Mouse (Mus musculus) neural tube, embryonic 11.5 days (tissue): Measurements from ENCODE around the gene Cadps2. TPM values are rescaled to one million over a fixed set of nuclear protein-coding genes. Genes with fewer than 3 reads are reported as not detected.
A peak's percentile ranks its signal among the peaks of the same experiment; 100 is the strongest.

ENCODE experiments used
- ATAC-seq: fragments of 200-750 bp; cut with Nextera tagmentation; 2 replicates; pipeline ENCODE4 v1.8.0; 2017; ENCODE audit warnings: moderate number of reproducible peaks, mild to moderate bottlenecking, moderate TSS enrichment, moderate library complexity; ENCODE audit not compliant: insufficient read depth, low FRiP score, low TSS enrichment
- DNase-seq: peaks from one replicate; pipeline ENCODE4 v3.0.0-alpha.2; 2015; ENCODE audit warnings: low spot score
- H3K27ac ChIP-seq: fragments of 300-500 bp; sonication (generic); 2 replicates; pipeline ENCODE4 v1.5.1; 2014; ENCODE audit warnings: low read depth, mild to moderate bottlenecking, low read length
- H3K27me3 ChIP-seq: fragments of 300-500 bp; sonication (generic); 2 replicates; pipeline ENCODE4 v1.6.1; 2014; ENCODE audit warnings: mild to moderate bottlenecking, low read length, mixed read lengths; ENCODE audit not compliant: control insufficient read depth, insufficient read depth
- H3K36me3 ChIP-seq: fragments of 300-500 bp; sonication (generic); 2 replicates; pipeline ENCODE4 v1.6.1; 2014; ENCODE audit warnings: mild to moderate bottlenecking, low read length, moderate library complexity, mixed read lengths; ENCODE audit not compliant: control insufficient read depth, insufficient read depth
- H3K4me1 ChIP-seq: fragments of 300-500 bp; sonication (generic); 2 replicates; pipeline ENCODE4 v1.6.1; 2014; ENCODE audit warnings: low read length, mixed read lengths; ENCODE audit not compliant: control insufficient read depth, insufficient read depth
- H3K4me2 ChIP-seq: fragments of 300-500 bp; sonication (generic); 2 replicates; pipeline ENCODE4 v1.6.1; 2014; ENCODE audit warnings: low read depth, mild to moderate bottlenecking, moderate library complexity
- H3K4me3 ChIP-seq: fragments of 300-500 bp; sonication (generic); 2 replicates; pipeline ENCODE4 v1.5.1; 2014; ENCODE audit warnings: low read depth, low read length
- H3K9ac ChIP-seq: fragments of 300-500 bp; sonication (generic); 2 replicates; pipeline ENCODE4 v1.6.1; 2014; ENCODE audit warnings: mild to moderate bottlenecking, low read length
- H3K9me3 ChIP-seq: fragments of 300-500 bp; sonication (generic); 2 replicates; pipeline ENCODE4 v1.6.1; 2016; ENCODE audit warnings: low read length; ENCODE audit not compliant: control insufficient read depth
- WGBS: fragments of 180-500 bp; shearing (Covaris S2); extraction: QIAGEN DNeasy Blood & Tissue Kit; methylation state at CpG from one replicate; pipeline ENCODE4 v1.1.7; 2014; 5-methylcytosine and 5-hydroxymethylcytosine counted together
- polyA plus RNA-seq: library from polyadenylated mRNA; unstranded; fragments of >200 nt; fragmentation: Nextera tagmentation; extraction: Ambion mirVana; gene quantifications from 2 replicates; pipeline ENCODE4 v1.2.1, GENCODE M21; 2014

The Cadps2 gene
- polyA plus RNA-seq, 1 experiment from 2014 or later: 3.1 TPM

- DNase-seq (peak; percentile 37), ATAC-seq (peak; percentile 84)
- H3K27ac ChIP-seq: no peak overlapping the region
- no peak overlapping the region for H3K4me2 ChIP-seq
- H3K9ac ChIP-seq: no peak overlapping the region
- WGBS: 25% methylated on average over 15 of the region's 15 CpGs
- no peaks in the 10 kb centered on the region for H3K36me3 ChIP-seq
- H3K9me3 ChIP-seq: no peaks in the 10 kb centered on the region
- no peaks in the 10 kb centered on the region; the same call in 1 of the 2 replicates for H3K27me3 ChIP-seq
- no peaks in the 10 kb centered on the region for H3K4me1 ChIP-seq
- no peak overlapping the region for H3K4me3 ChIP-seq
These were observed 558.3 kb downstream of the Cadps2 start for GRCm38 (mm10) chr6:23280811-23281513.

- Histone ChIP-seq H3K4me3 (no peak overlapping the region), H3K36me3 (no peaks in the 10 kb centered on the region), H3K27me3 (no peaks in the 10 kb centered on the region; the same call in 1 of the 2 replicates), H3K27ac (no peak overlapping the region), H3K4me2 (peak overlapping the region; percentile 3; the same call in 1 of the 2 replicates), H3K9ac (no peak overlapping the region), H3K9me3 (no peaks in the 10 kb centered on the region), H3K4me1 (0 out of 2 replicates have a peak, but pooled peaks cover 2% of the 10 kb centered on the region)
- ATAC-seq (peak; percentile 42), DNase-seq (no peak)
- 49% methylated on average over 4 of the region's 4 CpGs for WGBS
These were observed 565.7 kb downstream of the Cadps2 start for GRCm38 (mm10) chr6:23273483-23273882.

- 2% methylated on average over 11 of the region's 11 CpGs for WGBS
- Histone ChIP-seq H3K36me3 (no peaks in the 10 kb centered on the region), H3K9me3 (no peaks in the 10 kb centered on the region), H3K4me2 (peak overlapping the region; percentile 3; the same call in 1 of the 2 replicates), H3K9ac (no peak overlapping the region), H3K27me3 (no peaks in the 10 kb centered on the region; the same call in 1 of the 2 replicates), H3K4me3 (no peak overlapping the region), H3K4me1 (0 out of 2 replicates have a peak, but pooled peaks cover 2% of the 10 kb centered on the region), H3K27ac (no peak overlapping the region)
- DNase-seq (peak; percentile 76), ATAC-seq (peak; percentile 94)
These were observed 566.2 kb downstream of the Cadps2 start for GRCm38 (mm10) chr6:23272979-23273378.

- peak; percentile 18 for ATAC-seq
- Histone ChIP-seq H3K27me3 (0 out of 2 replicates have a peak, but pooled peaks cover 2% of the 10 kb centered on the region), H3K9ac (no peak overlapping the region), H3K36me3 (no peaks in the 10 kb centered on the region), H3K4me2 (peak overlapping the region; percentile 3; the same call in 1 of the 2 replicates), H3K9me3 (no peaks in the 10 kb centered on the region), H3K4me1 (0 out of 2 replicates have a peak, but pooled peaks cover 2% of the 10 kb centered on the region), H3K27ac (no peak overlapping the region), H3K4me3 (no peak overlapping the region)
- WGBS: 8% methylated on average over 7 of the region's 7 CpGs
- DNase-seq: no peak
These were observed 566.7 kb downstream of the Cadps2 start for GRCm38 (mm10) chr6:23272542-23272941.

GRCm38 (mm10) chr6:23260738-23261050 lies 578.5 kb downstream of the Cadps2 start:
- H3K27ac ChIP-seq: no peak overlapping the region
- 1% methylated on average over 9 of the region's 9 CpGs for WGBS
- peaks cover 64% of the 10 kb centered on the region for H3K27me3 ChIP-seq
- 0 out of 2 replicates have a peak, but pooled peaks cover 2% of the 10 kb centered on the region for H3K4me1 ChIP-seq
- no peak overlapping the region for H3K9ac ChIP-seq
- no peak overlapping the region for H3K4me3 ChIP-seq
- no peak; the same call in 1 of the 2 replicates for ATAC-seq
- no peaks in the 10 kb centered on the region for H3K9me3 ChIP-seq
- DNase-seq: no peak
- H3K36me3 ChIP-seq: no peaks in the 10 kb centered on the region
- peak overlapping the region; percentile 7; the same call in 1 of the 2 replicates for H3K4me2 ChIP-seq

GRCm38 (mm10) chr6:23260016-23260737 lies 579.0 kb downstream of the Cadps2 start:
- ATAC-seq (no peak), DNase-seq (no peak)
- peak overlapping the region; percentile 7; the same call in 1 of the 2 replicates for H3K4me2 ChIP-seq
- no peaks in the 10 kb centered on the region for H3K36me3 ChIP-seq
- no peaks in the 10 kb centered on the region for H3K9me3 ChIP-seq
- H3K27me3 ChIP-seq: peaks cover 69% of the 10 kb centered on the region
- H3K4me1 ChIP-seq: 0 out of 2 replicates have a peak, but pooled peaks cover 2% of the 10 kb centered on the region
- H3K4me3 ChIP-seq: no peak overlapping the region
- 2% methylated on average over 33 of the region's 36 CpGs for WGBS
- no peak overlapping the region for H3K27ac ChIP-seq
- no peak overlapping the region for H3K9ac ChIP-seq

GRCm38 (mm10) chr6:23257981-23258380 lies 581.2 kb downstream of the Cadps2 start:
- H3K4me2 ChIP-seq: no peak overlapping the region
- no peaks in the 10 kb centered on the region for H3K9me3 ChIP-seq
- H3K27me3 ChIP-seq: peaks cover 88% of the 10 kb centered on the region
- no peak overlapping the region for H3K9ac ChIP-seq
- DNase-seq (no peak), ATAC-seq (no peak)
- no peak overlapping the region for H3K27ac ChIP-seq
- no peaks in the 10 kb centered on the region for H3K36me3 ChIP-seq
- H3K4me1 ChIP-seq: 0 out of 2 replicates have a peak, but pooled peaks cover 2% of the 10 kb centered on the region
- 5% methylated on average over 3 of the region's 3 CpGs for WGBS
- H3K4me3 ChIP-seq: no peak overlapping the region

- H3K4me3 ChIP-seq: no peak overlapping the region
- no peak overlapping the region for H3K9ac ChIP-seq
- ATAC-seq: no peak
- H3K4me2 ChIP-seq: no peak overlapping the region
- under 1% methylated on average over 8 of the region's 8 CpGs for WGBS
- no peak overlapping the region for H3K27ac ChIP-seq
- H3K27me3 ChIP-seq: peaks cover 91% of the 10 kb centered on the region
- no peak for DNase-seq
- H3K9me3 ChIP-seq: no peaks in the 10 kb centered on the region
- 0 out of 2 replicates have a peak, but pooled peaks cover 1% of the 10 kb centered on the region for H3K4me1 ChIP-seq
- no peaks in the 10 kb centered on the region for H3K36me3 ChIP-seq
These were observed 584.1 kb downstream of the Cadps2 start for GRCm38 (mm10) chr6:23255161-23255560.
